Mouse (Mus musculus) embryo, embryonic 9.5 days (tissue): Measurements from ENCODE around the gene Phc2.
"Not testable (repeated sequence)": the region's sequence is repeated elsewhere in the genome, so short reads cannot be mapped to it uniquely, and the experiment has no call there.

Experiments
- DNase-seq: peaks from one replicate; pipeline ENCODE4 v3.0.0-alpha.2; 2017; ENCODE audit errors: extremely low spot score

Phc2 gene

DNA sequence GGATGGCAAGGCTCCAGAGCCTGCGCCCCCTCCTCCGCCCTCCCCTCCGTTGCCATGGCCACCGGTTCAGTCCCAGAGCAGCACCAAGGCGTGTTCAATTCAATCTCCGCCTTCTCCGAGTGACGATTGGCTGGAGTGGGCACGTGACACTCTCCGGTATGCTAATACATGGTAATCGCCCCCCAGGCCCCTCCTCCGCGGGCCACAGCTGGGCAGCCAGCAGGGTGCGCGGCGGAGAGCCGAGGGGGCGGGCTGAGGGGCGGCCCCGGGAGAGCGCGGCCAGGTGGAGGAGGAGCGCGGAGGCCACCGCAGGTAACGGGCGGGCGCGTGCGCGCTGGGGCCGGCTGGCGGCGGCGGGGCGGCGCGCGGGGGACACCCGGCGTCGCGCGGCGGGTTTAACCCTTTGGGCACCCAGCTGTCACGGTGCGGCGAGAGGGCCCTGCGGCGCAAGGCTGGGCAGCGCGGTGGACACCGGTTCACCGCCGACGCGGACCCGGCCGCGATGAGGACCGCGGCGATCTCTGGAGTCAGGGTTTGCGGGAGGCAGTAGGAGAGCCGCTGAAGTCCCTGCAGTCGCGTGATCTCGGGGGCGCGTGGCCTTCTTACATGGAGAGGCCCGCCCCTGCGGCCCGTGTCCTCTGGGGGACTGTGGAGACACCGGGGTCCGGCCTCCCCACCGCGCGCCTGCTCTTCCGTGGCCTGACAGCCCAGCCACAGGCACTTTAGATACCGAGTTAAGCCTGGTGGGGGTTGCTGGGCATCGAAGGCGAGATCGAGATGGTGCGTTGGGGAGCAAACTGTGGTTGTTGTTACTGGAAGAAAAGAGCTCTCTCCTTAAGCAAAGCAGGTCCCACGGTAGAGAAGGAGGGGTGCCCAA lies at the start of gene Phc2:
Gene Phc2 (plus strand): TSS at position 198 of the 877 bp plus-strand sequence.
- peak; percentile 95 for DNase-seq

DNA sequence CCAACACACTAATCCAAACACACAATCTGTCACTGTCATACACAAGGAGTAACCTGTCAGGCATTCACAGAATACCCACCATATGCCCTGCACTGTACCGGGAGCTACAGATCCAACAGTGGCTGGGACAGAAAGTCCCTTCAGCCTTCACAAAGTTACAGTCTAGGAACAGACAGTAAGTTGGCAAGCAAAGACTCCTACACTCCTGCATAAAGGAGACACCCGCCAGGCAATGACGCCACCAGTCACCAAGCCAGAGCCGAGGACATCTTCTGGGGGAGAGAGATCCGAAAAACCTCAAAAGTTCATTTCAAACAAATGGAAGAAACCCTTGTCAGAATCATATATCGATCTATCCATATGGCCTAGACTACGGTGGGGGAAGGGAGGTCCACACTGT lies 47.9 kb upstream of the Phc2 start:
- DNase-seq: no peak

DNA sequence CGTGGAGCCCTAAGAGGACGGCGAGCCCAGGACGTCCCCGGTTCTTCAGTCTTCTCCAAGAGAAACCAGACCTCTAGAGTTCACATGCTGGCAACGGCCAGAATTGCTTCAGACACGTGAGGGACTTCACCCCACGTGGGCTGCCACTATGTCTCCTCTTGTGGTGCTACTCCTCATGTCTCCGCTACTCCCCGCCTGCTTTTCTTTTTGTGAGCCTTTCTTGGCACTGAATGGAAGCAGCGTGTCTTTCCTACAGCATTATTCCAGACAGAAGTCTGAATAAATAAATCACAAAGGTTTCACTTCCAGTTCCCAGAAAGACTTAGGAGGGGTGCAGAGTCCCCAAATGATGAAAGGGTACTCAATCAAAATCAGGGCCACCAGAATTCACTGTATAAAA lies 46.8 kb upstream of the Phc2 start:
- no peak for DNase-seq

DNA sequence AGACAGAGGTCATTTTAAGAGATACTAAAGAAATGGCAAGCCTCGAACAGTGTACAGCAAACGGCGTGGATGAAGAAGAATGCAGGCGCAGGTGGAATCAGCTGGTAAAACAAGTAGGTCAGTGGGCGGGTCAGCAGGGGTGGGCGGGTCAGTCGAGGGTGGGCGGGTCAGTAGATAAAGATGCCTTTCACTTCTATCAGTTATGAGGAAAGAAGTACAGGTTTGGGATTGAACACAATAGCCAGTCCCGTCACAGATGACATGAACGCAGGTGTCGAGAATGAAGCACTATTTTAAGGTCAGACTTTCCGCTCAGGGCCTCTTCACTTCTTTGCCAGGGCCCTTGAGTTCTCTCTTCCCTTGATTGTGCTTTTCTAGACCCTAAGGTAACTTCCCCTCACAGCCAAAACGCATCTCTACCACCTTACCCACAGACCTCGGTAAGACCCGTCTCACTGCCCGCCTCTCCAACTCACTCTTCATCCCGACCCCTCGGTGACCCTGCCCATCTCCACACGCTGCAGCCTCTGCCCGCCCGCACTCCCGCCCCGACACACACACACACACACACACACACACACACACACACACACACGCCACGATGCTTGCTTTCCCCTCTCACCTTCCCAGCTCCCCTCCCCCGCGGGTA lies 45.1 kb upstream of the Phc2 start:
- DNase-seq: no peak

DNA sequence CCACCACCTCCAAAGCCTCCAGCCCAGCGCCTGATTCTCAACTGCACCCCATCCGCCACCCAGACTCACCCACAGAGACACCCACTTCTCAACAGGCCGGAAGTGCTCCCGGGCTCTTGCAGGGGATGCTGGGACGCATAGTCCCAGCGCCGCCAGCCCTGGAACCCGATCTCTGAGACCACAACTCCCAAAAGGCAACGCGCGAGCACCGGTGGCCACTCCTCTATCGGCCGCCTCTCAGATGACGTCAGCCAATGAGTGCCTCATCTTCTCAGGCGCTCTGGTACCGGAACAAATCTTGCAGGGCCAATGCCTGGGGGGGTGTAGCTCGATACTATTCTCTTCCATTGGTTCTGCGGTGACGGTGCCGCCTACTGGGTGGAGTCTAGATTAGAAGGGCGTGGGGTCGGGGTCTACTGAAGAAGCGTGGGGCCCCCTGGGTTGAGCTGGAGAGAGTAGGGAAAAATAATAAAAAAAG lies 44.5 kb upstream of the Phc2 start, which contains the start of gene Zscan20:
Gene Zscan20 (minus strand): TSS at position 174 of the 478 bp plus-strand sequence.
- DNase-seq: peak; percentile 97

DNA sequence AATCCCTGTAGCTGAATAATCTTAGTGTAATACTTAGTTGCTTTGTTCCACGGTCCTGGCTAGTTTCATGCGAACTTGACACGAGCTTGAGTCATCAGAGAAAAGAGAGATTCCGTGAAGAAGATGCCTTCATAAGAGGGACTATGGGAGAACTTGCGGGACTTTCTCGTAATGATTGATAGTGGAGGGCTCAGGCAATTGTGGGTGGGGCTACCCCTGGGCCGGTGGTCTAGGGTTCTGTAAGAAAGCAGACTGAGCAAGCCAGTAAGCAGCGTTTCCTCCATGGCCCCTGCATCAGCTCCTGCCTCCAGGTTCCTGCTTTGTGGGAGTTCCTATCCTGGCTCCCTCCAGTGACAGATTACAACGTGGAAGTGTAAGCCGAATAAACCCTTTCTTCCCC lies 43.8 kb upstream of the Phc2 start:
- DNase-seq: no peak

DNA sequence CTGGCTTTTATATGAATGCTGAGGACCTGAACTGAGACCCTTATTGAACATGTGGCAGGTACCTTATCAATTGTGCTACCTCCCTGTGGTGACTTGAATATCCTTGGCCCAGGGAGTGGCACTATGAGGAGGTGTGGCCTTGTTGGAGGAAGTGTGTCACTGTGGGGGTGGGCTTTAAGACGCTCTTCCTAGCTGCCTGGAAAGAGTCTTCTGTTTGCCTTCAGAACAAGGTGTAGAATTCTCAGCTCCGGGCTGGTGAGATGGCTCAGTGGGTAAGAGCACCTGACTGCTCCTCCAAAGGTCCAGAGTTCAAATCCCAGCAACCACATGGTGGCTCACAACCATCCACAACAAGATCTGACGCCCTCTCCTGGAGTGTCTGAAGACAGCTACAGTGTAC lies 42.8 kb upstream of the Phc2 start:
- DNase-seq: not testable (repeated sequence)

DNA sequence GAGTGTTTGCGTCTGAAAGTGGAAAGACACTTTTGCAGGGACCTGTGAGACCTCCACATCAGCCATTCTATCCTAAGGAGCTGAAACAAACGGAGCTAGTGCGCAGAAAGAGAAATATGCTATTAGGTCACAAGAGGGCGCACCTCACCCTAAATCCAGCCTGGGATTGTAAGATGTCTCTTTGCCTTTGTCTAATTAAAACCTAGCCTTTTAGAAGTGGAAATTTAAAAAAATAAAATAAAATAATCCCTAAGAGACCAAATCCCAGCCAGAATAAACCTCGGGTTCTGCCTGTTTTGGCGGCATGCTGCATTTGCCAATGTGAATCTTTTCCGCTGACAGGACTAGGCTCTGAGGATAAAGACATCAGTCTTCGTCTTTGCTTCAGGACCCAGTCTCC lies 41.2 kb upstream of the Phc2 start:
- peak; percentile 76 for DNase-seq

DNA sequence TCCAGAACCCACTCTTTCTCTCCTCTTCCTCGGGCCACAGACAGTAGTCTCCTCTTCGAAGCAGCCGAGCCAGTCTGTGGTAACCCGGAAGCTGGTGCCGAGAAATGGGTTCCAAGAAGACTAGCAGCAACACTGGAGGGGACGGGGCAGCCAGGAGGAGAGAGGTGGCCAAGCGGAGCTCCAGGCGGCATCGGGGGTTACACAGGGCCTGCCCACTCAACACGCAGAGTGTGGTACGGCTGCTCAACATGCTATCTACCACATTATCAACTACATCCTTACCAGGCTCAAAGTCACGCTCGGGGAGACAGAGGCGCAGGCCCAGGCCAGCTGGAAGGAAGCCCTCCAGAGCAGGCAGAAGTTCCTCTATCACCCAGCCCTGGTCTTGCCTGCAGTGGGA lies 38.7 kb upstream of the Phc2 start:
- no peak for DNase-seq

DNA sequence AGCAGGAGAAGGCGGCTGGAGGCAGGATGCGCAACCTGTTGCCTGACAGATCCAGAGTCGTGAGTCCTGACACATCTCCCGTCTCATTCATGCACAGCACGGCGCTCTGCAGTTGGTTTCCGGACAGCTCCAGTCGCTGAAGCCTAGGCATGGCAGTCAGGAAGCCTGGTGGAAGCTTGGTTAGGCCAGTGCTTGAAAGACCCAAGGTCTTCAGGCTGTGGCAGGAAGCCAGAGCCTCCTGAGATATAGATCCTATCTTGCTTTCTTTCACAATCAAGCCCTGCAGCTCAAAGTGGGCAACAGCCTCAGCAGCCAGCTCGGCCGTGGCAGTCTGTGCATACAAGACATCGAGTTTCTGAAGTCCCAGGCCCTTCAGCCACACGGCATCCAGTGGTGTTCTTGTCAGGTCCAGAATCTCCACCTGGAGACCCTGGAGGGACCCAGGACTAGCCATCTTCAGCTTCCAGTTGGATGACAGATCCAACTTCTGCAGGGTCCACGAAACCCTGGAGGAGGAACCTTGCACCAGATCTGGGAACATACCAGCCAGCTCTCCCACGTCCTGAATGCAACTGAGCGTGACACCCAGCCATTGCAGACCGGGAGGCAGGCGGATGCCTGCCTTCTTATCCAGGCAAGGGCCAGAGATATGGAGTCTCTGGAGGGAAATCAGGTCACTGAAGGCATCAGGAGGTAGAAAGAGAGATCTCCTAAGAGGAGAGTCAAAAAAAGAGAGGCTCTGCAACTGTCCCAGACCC lies 37.0 kb upstream of the Phc2 start:
- no peak for DNase-seq

DNA sequence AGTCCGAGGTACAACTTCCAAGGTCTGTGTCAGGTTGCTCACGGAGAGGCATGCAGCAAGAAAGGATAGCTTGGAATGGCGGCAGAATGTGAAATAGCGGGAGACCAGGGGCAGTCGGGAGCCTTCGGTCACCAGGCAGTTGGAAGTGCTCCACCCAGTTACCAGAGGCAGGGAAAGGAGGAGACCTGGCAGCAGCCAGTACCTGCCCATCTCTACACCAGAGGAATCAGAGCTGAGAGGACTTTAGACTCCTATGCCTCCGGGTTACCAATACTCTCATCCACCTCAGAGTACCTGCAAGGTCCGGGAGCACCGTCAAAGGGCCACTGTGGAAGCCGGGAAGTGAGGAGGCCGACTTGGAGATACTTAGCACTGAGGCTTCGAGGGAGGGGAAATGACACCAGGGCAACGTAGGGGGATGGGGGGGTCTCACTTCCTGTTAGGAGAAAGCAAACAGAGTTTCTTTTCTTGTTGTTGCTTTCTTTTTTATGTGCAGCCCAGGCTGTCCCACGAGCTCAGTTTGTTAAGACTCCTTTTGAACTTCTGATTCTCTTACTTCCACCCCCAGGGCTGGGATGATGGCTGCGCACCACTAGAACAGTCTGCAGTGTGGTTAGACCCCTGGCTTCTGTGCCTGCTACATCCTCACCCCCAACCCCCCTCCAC lies 36.1 kb upstream of the Phc2 start, which contains the start of gene Tlr12:
Gene Tlr12 (minus strand): TSS at position 374 of the 666 bp plus-strand sequence.
- DNase-seq: no peak

DNA sequence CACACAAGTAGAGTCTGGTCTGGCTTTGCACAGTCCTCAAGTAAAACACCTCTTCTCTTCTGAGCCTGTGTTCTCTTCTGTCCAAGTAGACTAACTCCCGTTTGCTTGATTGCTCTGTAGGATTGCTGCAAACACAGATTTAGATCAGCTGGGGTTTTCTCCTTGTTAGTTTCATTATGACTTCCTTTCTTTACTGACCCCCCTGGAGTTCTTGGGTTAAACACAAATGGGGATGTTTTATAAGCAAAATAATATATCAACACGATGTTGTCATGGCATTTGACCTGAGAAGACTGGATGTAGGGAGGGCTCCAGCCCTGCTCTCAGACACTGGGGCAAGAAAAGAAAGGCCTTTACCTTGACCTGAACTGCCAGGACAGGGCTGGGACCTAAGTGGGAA lies 35.5 kb upstream of the Phc2 start:
- DNase-seq: no peak

DNA sequence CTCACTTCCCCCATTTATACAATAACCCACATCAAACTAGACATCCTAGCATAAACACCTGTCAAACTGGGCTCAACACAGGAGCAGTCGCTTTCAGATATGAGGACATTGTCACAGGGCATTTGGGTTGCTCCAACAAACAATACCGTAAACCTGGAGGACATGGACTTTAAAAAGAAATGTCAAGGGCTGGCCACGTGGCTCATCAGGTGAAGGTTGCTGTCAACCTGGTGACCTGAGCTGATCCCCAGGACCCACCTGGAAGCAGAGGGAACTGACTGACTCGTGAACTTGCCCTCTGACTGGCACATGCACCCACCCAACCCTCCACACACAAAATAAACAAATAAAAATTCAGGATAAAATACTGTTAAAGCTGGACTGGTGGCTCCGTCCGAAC lies 33.9 kb upstream of the Phc2 start:
- DNase-seq: no peak

DNA sequence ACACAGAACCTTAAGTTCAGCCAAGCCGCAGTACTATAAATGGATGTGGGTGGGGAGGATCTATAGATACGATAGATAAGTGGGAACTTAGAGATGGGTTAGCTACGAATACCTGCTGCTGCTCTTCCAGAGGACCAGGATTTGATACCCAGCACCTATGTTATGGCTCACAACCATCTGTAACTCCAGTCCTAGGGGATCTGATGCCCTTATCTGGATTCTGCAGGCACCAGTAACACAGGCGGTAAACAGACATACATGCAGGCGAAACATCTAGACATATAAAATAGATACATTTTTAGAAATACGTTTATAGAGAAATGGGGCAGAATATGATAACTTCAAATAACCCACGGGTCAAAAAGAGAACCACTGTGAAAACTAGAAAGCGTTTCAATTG lies 33.4 kb upstream of the Phc2 start:
- no peak for DNase-seq

DNA sequence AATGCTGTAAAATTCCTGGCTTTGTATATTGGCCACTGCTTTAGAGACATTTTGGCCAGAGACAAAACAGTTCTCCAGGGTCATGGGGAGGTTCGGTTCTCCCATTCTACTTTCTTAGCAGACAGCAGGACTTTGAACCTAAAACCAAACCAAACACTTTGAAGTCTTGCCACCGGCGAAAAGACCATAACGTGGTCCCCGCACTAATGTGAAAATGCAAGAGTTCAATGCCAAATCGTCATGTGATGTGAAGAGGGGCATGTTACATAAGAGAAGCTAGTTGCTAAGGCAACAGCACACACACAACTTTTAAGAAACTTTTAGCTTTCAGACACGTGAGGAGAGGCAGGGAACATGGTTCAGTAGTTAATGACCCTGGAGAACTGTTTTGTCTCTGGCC lies 19.1 kb upstream of the Phc2 start:
- no peak for DNase-seq

DNA sequence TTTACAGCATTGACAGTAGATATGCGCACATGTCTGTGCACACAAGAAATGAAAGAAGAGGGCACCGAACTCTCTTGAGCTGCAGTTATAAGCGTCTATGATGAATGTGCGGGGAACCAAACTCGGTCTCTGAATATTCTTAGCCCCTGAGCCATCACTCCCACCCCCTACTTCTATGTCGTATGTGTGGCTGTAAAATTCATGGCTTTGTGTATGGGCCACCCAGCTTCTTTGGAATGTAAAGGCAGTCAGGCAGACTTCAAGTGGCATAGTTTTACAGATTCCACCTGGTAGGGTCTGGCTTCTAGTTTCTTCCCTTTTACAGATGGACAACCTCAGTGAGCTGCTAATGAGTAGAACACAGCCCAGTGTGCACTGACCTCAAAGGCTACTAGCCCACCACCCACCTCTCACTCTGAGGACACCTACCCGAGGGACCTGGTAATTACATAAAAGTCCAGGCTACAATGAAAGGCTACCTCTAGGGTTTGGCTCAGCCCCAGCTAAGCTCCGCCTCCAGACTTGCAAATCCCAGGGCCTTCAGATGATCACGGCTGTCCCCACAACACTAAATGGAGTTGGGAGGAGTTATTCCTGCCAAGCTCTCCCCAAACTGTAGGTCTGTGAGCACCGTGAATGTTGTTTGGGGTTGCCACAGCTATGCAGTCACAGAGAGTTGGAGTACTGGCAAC lies 18.5 kb upstream of the Phc2 start:
- DNase-seq: no peak

DNA sequence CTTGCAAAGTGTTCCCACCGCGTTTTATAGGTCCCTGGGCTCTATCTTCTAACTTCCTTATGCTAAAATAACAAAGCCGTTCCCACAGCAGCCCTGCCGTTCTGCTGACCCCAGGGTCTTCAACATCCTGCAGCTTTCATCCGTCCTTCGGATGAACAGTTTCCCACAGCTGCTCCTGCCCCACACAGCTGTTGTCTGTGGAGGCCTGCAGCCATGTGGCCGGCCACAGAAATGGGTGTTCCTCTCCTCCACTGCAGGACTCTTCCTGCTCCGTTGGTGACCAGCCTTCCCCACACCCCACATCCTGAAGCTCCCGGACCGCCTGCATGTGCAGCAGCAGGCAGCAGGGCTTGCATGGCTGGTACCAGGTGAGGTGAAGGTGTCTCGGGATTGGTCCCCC lies 17.3 kb upstream of the Phc2 start:
- DNase-seq: no peak

DNA sequence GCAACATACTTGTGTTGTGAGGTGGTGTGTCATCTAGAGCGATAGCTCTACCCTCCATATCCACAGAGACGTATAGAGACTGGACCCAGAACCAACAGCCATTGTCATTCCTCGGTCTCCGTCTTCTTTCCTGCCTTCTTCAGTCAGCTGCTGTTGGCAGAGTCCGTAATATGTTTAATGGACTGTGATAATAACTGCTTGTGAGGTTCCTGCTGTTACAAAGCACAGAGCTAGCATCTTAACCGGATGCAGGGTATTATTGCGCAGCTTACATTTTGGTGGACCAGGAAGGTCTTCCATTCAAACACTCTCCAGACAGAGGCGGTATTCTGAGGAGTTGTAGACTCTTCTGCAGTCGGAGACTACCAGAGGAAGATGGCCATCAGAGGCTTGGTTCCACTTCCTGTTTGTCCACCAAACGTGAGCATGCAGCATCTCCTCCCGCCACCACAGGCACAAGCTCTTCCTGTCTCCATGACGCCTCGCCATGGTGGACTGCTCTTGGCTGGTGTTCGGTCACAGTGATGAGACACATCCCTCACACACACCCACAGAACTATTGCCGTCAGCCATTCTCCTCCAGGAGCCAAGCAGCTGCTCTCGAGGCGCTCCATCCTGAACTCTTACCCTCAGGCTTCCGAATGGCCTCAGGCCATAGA lies 16.1 kb upstream of the Phc2 start:
- no peak for DNase-seq

DNA sequence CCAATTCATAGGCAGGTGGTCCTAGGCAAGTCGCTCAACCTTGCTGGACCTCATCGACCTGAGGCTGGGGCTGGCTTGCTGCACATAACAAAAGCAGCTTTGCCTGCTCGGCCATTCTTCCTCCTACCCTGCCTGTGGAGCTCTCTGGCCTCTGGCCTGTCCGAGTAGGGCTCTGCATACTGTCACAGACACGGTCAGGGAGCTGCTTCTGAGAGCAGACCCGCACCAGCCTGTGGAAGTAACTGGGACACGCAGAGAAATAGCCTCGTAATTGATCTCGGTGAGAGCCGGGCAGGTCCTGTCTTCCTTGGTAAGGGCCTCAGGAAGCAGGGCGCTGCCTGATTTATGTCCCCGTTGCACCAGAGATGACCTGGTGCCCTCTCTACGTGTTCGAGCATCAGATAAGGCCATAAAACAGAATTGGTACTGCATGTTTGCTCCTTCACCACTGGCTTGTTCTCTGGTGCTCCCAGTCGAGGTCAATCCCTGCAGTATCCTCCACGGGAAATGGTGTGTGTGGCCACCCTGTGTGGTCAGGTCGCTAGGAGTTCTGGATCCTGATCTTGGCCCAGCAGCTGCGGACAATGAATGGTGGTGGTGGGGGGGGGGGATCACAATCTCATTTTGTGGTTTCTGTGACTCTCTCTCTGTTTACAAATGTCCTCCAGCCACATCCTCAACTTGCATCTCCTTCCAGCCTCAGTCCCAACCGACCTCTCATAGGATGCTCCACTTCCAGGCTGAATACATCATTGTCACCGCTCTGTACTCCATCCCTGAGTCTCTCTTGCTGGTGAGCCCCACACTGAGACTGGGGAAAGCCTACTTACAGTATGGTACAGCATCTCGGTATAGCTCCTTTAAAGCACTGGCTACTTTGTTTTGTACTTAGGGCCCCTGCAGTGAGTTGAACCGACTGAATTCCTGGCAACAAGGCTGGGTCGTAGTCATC lies 12.5 kb upstream of the Phc2 start:
- DNase-seq: peak; percentile 58
